Mouse (Mus musculus): ENCODE data around the gene Cd40. TPM values are rescaled to one million over a fixed set of nuclear protein-coding genes. Genes with fewer than 3 reads are reported as not detected.

The Cd40 gene
- total RNA-seq, 2 experiments from 2014 or later = 1.7 to 3.2 TPM

DNA sequence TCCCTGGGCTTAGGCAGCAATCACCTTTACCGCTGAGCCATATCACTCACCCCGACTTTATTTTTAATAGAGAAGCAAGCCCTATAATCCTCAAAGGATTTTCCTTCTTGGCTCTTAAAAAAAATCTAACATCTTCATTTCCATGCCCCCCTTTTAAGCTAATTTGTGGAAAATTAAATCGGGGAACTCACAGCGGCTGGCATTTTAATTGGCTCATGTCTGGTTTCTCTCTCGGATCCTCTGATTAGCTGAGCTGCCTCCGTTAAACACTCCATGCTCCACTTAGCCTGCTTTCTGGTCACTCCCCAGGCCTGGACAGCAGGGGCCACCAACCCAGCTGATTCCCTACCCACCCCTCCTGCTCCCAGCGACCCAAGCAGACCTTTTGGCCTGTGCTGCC, 37.0 kb downstream of the Cd40 start:
- intact Hi-C loops (cut with DNase I) = no loop called here
- no peak for DNase-seq

DNA sequence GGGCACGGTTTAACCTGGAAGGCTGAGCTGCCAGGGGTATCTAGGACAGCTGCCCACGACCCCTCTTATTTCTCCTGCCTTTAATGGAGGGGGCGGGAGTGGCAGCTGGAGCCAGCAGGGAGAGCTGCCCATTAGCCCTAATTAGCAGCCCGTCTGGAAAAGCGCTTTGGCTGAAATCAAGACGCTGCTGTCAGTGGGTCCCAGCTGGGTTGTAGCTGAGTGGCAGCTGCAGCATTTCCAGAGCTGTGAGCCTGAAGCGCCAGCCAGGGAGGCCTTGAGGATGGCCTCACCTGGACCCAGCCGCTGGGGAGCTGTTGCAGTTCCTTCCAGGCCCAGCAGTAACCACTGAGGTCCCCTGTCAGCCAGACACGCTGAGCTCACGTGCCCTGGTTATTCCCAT, 40.9 kb downstream of the Cd40 start:
- no peak for DNase-seq
- intact Hi-C loops (cut with DNase I) = no loop called here

DNA sequence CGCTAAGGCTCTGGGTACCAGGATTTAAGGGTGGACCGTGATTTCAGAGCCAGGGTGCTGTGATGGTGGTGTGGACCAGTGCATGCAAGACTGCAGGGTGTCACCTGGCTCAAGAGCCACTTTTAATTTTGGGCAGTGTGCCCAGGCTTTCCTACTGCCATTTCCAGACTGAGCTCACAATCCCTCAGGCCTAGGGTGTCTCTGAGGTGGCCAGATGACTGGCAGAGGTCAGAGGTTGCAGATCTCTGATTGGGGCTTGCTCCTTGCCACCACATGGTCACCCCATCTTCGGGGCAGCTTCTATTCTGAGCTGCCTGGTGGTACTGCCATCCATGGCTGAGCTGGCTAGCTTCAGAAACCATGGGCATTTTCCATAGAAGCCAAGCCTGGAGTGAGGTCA, 43.4 kb downstream of the Cd40 start:
- intact Hi-C loops (cut with DNase I) = no loop called here
- peak in 1 of 2 experiments; percentile 10 for DNase-seq

DNA sequence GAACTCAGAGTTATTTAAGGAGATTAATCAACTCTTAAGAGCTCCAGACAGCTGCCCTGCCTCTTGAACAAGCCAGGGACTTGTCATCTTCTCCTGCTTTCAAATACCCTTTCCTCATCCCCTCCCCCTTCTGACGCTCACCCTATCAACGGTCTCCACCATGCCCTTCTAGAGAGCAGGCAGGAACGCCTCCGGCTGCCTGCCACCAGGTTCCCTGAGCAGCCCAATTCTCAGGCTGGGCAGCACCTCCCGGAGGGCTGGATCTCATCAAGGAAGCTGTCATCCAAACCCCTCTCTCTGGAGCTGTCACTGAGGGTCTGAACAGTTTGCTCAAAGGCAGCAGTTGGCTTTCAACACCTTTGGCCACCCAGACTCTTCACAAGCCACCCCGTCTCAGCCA, 45.3 kb downstream of the Cd40 start:
- intact Hi-C loops (cut with DNase I) = no loop called here
- no peak for DNase-seq

DNA sequence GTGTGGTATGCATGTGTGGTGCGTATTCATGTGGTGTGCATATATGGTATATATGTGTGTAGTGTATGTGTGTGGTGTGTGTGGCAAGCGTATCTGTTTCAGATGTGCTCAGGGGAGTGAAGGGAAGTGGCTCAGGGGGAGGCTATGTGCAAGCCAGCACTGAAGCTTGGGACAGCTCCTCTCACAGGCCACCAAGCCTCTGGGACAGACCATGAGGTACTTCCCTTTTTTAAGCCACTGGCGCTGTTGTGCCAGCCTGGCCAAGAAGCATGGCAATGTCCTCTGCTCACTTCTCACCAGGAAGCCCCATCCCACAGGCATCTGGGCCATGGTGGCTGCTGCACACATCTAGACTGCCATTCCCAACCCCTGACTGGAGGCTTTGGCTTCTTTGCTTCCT, 47.5 kb downstream of the Cd40 start:
- intact Hi-C loops (cut with DNase I) = no loop called here
- DNase-seq = no peak

DNA sequence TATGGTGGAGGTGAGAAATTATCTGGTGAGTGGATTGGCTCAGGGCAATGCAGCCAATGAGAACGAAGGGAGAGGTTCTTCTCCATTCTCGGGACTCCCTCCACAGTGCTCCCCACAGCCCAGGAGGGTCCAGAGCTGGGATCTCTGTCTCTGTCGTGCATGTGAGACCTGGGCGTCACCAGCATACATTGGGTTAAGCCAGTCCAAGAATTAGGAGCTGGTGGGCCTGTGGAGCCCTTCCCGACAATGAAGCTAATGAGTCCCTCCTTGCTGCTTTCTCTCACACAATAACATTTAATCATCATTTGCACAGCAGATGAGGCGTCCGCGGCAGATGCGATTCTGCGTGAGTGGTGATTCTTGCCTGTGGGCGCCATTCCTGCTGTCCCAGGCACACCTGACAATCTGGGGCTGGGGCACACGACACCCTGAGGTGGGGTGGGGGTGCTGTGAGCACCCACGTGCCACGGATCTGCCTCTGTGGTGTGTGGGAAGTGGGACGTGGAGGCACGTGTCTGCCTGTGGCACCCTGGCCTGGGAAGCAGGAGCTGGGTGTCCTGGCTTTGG, 50.2 kb downstream of the Cd40 start:
- intact Hi-C loops (cut with DNase I) = no loop called here
- DNase-seq = no peak

DNA sequence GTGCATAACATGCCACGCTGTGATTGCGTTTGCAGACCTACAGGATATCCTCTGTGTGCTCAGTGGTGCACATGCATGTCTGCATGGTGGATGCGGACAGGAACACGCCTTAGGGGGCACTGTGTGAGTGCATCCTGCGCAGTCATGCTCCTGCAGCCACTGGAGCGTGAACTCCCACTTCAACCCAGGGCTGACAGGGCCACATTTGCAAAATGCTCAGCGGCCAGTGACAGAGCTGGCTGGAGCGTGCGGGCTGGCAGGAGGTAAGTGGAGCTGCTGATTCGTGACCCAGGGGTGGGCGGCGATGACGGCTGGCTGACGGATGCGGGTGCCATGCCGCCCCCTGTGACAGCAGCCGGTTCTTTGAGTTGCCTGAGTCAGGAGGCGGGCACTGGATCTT, 51.2 kb downstream of the Cd40 start:
- DNase-seq = no peak
- intact Hi-C loops (cut with DNase I) = no loop called here

DNA sequence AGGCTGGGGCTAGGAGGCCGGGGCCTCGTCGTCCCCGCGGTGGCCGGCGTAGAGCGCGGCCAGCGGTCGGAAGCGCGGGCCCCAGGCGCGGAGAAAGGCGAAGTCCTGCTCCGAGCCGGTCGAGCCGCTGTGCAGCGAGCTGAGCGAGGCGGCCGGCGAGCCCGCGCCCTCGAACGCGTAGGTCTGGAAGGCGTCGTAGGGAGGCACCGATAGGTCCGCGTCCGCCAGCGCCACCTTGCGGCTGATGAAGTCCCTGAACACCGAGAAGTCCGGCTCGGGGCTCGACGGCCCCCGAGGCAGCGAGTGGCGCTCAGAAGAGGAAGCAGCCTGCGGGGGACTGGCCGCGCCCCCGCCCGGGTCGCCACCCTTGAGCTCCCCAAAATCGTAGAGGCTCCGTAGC, 56.7 kb downstream of the Cd40 start:
- intact Hi-C loops (cut with DNase I) = loop anchor here (2.0 kb wide), 2 partner anchors 37 to 149 kb away; no protein-coding TSS in a partner anchor

DNA sequence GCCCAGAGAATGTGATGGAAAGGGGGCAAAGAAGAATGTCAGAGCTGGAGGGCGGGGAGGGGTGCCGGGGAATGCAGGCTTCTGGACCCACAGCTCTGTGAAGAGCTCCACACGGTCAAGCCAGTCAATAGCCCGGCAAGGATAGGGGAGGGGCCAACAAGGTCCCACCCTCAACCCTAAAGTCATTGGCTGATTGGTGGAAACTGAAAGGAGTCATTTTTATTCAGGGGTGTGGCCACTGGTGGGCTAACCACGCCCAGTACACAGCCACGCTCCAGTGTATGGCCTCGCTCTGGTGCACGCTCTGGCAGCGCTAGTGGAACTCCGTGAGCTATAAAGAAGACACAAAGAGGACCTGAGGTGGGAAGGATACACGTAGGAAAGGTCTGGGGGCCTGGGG, 58.3 kb downstream of the Cd40 start:
- DNase-seq = no peak
- intact Hi-C loops (cut with DNase I) = loop anchor here (2.0 kb wide), 2 partner anchors 39 to 151 kb away; no protein-coding TSS in a partner anchor

More for the DNA sequence above, 56.7 kb downstream of the Cd40 start:
- DNase-seq = peak; percentile 79 to 90

DNA sequence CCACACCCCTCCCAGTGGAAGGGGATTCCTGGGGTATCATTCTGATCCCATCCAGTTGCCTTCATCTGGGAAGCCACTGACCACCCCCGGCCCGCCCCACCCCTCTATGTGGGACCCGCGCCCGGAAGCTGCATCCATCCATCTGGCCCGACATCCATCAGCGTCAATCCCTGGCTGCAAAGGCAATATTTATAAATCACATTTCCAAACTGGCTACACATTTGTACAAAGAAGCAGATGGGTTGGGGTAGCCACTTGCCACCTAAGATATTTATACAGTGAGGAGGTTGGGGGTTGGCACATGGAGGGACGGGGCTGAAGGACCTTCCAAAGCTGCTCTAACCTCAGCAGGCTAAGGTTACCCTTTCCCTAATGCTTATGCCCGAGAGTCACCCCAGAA, 65.3 kb downstream of the Cd40 start:
- DNase-seq = no peak
- intact Hi-C loops (cut with DNase I) = no loop called here

DNA sequence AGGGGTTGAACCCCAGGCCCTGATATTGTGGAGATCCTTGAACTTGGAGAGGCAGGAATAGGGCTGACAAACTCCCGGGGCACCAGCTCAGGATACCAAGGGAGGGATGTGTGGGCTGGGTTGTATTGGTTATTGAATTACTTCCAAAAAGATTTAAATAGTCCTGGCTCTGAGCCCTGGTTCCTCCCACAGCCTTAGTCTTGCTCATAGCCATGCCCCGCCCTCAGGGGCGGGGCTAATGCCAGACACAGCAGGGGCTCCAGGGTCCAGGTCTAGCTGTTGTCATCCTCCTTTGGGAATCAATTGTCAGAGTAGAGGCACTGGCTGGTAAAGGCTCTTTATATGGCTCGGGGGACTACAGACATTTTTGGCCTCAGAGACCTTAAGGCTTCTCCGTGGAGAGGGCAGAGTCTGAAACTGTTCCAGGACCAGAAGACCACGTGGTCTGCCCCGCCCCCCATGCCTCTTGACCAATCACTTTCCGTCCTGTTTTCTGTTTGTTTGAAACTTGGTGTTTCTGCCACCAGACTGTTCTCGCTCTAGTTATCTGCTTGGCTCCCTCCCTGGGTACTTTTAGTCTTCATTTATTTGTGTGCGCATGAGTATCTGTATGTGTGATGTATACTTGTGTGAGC, 65.9 kb downstream of the Cd40 start:
- DNase-seq = no peak
- intact Hi-C loops (cut with DNase I) = no loop called here

Other genes with a start within 250 kb of the Cd40 start
- gene Zswim1, start 232.9 kb upstream of the Cd40 start, total RNA-seq (2021) = 1 to 10 TPM; 4.2 to 4.5 TPM
- under 1 TPM; 0.46 to 0.78 TPM for gene Spata25, start 227.1 kb upstream of the Cd40 start, total RNA-seq (2021)
- gene Ctsa, start 222.8 kb upstream of the Cd40 start, total RNA-seq (2021) = 100 to 1,000 TPM; 103 to 106 TPM
- gene Neurl2, start 222.2 kb upstream of the Cd40 start, total RNA-seq (2021) = 10 to 100 TPM; 46.2 to 51.4 TPM
- 10 to 100 TPM; 40.3 to 46.3 TPM for gene Pltp, start 197.9 kb upstream of the Cd40 start, total RNA-seq (2021)
- gene Pcif1, start 176.3 kb upstream of the Cd40 start, total RNA-seq (2021) = 10 to 100 TPM; 34.1 to 34.5 TPM
- gene Zfp335, start 143.9 kb upstream of the Cd40 start, total RNA-seq (2021) = 10 to 100 TPM in 1 of 2 experiments, 1 to 10 TPM in 1; 8.5 to 10.0 TPM
- under 1 TPM; 0.87 to 0.97 TPM for gene Mmp9, start 114.8 kb upstream of the Cd40 start, total RNA-seq (2021)
- gene Slc12a5, start 94.8 kb upstream of the Cd40 start, total RNA-seq (2021) = under 1 TPM; 0.33 to 0.87 TPM
- 10 to 100 TPM; 17.7 to 18.3 TPM for gene Ncoa5, start 20.8 kb upstream of the Cd40 start, total RNA-seq (2021)
- gene 1700025C18Rik, start 35.1 kb downstream of the Cd40 start, total RNA-seq (2021) = not detected
- under 1 TPM; 0.43 to 0.50 TPM for gene Cdh22, start 179.2 kb downstream of the Cd40 start, total RNA-seq (2021)
- gene Slc35c2, start 232.2 kb downstream of the Cd40 start, total RNA-seq (2021) = 10 to 100 TPM; 17.2 to 18.3 TPM

Data from heart, postnatal 36 days (tissue).